Mouse (Mus musculus) heart, postnatal 0 days (tissue): ENCODE results near the gene Thada.

Experiments
- CTCF ChIP-seq: IDR thresholded peaks from 2 replicates; pipeline ENCODE4 v1.5.1; 2016; ENCODE audit warnings: antibody characterized with exemption, control low read depth, low read depth
- EP300 ChIP-seq: IDR thresholded peaks from 2 replicates; pipeline ENCODE4 v1.6.1; 2016; ENCODE audit warnings: antibody characterized with exemption, low read depth

- TF ChIP-seq CTCF (no peak), EP300 (no peak)
Measured at GRCm38 (mm10) chr17:84233758-84234157, 232.2 kb downstream of the Thada start.
